Mouse (Mus musculus): ENCODE results near the gene Nr4a2. TPM values are rescaled to one million over a fixed set of nuclear protein-coding genes. Genes with fewer than 3 reads are reported as not detected.
A peak's percentile ranks its signal among the peaks of the same experiment; 100 is the strongest.

The Nr4a2 gene
- total RNA-seq (2021), result 1 to 10 TPM in 1 of 2 experiments, under 1 TPM in 1; 0.94 to 3.4 TPM
- long read RNA-seq, experiment 1, partial matches to known transcripts, result 0 of 4 reads
- long read RNA-seq, experiment 1, other reads (novel, unspliced or antisense), result 1 of 4 reads
- long read RNA-seq, experiment 2, partial matches to known transcripts, result 0 of 2 reads
- long read RNA-seq, experiment 2, other reads (novel, unspliced or antisense), result 1 of 2 reads

DNA sequence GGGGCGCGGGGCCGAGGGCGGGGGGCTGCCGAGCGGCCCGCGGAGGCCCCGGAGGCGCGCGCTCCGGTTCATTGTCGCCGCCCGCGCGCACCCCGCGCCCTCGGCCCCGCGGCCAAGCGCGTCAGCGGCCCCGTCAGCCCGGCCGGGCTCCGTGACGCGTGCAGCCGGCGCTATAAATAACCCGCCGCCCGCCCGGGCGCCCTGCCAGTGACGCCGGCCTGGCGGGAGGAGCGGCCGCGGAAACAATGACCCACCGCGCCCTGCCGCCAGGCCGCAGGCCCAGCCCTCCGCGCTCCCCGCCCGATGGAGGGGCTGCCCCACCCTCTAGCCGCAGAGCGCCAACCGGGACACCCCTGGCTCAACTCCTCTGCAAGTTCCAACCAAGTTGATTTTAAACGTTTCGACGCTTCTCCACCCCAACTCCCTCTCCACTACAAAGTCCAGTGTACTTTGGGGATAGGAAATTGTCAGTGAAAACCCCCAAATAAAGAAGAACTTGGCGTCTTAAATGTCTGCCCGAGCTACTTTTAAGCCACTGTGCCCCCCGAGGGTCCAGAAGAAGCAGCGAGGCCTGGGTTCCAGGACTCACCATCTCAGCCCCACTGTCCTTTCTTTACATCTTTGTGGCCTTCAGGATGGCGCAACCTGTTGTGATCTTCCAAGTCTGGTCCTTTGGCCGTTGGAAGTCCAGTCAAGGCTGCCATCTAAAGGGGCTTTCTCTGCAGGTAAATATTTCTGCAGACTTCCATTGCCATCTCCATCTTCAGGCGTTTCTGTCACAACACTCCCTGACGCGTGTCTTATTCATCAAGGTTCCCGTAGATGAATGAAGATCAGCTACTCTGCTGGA lies at the start of gene Nr4a2:
Gene Nr4a2, minus strand, starts transcription at position 13 of the 850 bp plus-strand sequence.
- peak; percentile 95 for DNase-seq
- intact Hi-C loops (cut with DNase I), result loop anchor here (10.0 kb wide), 1 partner anchor 111 kb away; the partner anchor contains the start of gene Gpd2
- Histone ChIP-seq H3K27ac (peak within 1 kb of the TSS; percentile 98), H3K4me3 (peak within 1 kb of the TSS; percentile 98)
- TF ChIP-seq CTCF (IDR thresholded peaks at IDR 0.05), result no peak

- intact Hi-C loops (cut with DNase I), result no loop called here
- DNase-seq, result no peak
- Histone ChIP-seq H3K4me3 (no peak overlapping the region), H3K27ac (no peak overlapping the region)
- TF ChIP-seq CTCF (IDR thresholded peaks at IDR 0.05), result no peak
Observed at GRCm38 (mm10) chr2:57165416-57165815, 41.6 kb upstream of the Nr4a2 start.

DNA sequence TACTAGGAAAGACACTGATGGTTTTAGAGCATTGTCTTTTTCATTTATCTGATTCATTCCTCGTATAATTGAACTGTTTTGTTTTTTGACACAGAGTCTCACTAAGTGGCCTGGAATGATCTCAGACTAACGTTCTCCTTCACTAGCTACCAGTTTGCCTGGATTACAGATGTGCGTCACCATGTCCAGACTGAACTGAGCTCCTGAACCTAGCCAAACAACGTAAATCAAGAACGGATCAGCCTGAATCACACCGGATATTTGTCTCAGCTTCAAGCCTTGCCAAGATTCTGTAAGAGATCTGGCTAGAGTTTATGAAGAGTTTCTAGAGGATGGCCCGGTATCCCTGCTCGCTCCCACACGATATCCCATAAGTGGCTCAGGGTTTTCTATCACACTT lies 33.0 kb upstream of the Nr4a2 start:
- intact Hi-C loops (cut with DNase I), result no loop called here
- Histone ChIP-seq H3K4me3 (no peak overlapping the region), H3K27ac (no peak overlapping the region)
- no peak for TF ChIP-seq CTCF (IDR thresholded peaks at IDR 0.05)
- no peak for DNase-seq

GRCm38 (mm10) chr2:57149796-57150195 lies 26.0 kb upstream of the Nr4a2 start:
- TF ChIP-seq CTCF (IDR thresholded peaks at IDR 0.05), result no peak
- intact Hi-C loops (cut with DNase I), result no loop called here
- H3K4me3 ChIP-seq, result no peak overlapping the region
- no peak overlapping the region for H3K27ac ChIP-seq
- no peak for DNase-seq

GRCm38 (mm10) chr2:57148231-57148630 lies 24.4 kb upstream of the Nr4a2 start:
- Histone ChIP-seq H3K4me3 (no peak overlapping the region), H3K27ac (no peak overlapping the region)
- intact Hi-C loops (cut with DNase I), result no loop called here
- DNase-seq, result no peak
- no peak for TF ChIP-seq CTCF (IDR thresholded peaks at IDR 0.05)

GRCm38 (mm10) chr2:57145646-57146421 lies 22.0 kb upstream of the Nr4a2 start:
- TF ChIP-seq CTCF (IDR thresholded peaks at IDR 0.05), result no peak
- no peak for DNase-seq
- intact Hi-C loops (cut with DNase I), result no loop called here
- H3K27ac ChIP-seq, result no peak overlapping the region
- no peak overlapping the region for H3K4me3 ChIP-seq

- Histone ChIP-seq H3K27ac (no peak overlapping the region), H3K4me3 (no peak overlapping the region)
- intact Hi-C loops (cut with DNase I), result no loop called here
- no peak for TF ChIP-seq CTCF (IDR thresholded peaks at IDR 0.05)
- DNase-seq, result no peak
Observed at GRCm38 (mm10) chr2:57138594-57138993, 14.8 kb upstream of the Nr4a2 start.

- H3K4me3 ChIP-seq, result no peak overlapping the region
- no peak for TF ChIP-seq CTCF (IDR thresholded peaks at IDR 0.05)
- no peak for DNase-seq
- no peak overlapping the region for H3K27ac ChIP-seq
- intact Hi-C loops (cut with DNase I), result loop anchor here (10.0 kb wide), 1 partner anchor 107 kb away; the partner anchor contains the start of gene Gpd2
Observed at GRCm38 (mm10) chr2:57127461-57127860, 3.7 kb upstream of the Nr4a2 start.

DNA sequence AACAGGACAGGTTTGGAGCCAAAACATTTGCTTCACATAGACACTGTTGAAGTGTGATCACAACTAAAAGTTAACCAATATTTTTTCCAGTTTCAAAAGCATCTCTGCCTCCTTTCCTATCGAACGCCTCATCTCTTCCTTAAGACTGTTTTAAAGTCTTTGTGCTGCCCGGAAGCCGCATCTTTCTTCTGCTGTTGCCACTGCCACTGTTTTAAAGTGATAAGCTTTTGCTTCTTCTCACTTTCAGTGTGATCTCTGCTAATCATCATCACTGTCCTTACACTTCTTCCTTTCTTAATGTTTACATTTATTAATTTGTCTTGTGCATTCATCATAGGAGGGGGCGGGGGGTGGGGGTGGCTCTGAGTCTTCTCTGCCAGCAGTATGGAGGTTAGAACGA lies 2.1 kb upstream of the Nr4a2 start:
- H3K27ac ChIP-seq, result no peak overlapping the region
- no peak for DNase-seq
- TF ChIP-seq CTCF (IDR thresholded peaks at IDR 0.05), result no peak
- intact Hi-C loops (cut with DNase I), result loop anchor here (10.0 kb wide), 1 partner anchor 109 kb away; the partner anchor contains the start of gene Gpd2
- H3K4me3 ChIP-seq, result no peak overlapping the region

- peak overlapping the region; percentile 98 for H3K27ac ChIP-seq
- peak overlapping the region; percentile 98 for H3K4me3 ChIP-seq
- no peak for TF ChIP-seq CTCF (IDR thresholded peaks at IDR 0.05)
- intact Hi-C loops (cut with DNase I), result loop anchor here (10.0 kb wide), 1 partner anchor 112 kb away; the partner anchor contains the start of gene Gpd2
- DNase-seq, result peak; percentile 72
Observed at GRCm38 (mm10) chr2:57122986-57123980, 520 bp downstream of the Nr4a2 start.

DNA sequence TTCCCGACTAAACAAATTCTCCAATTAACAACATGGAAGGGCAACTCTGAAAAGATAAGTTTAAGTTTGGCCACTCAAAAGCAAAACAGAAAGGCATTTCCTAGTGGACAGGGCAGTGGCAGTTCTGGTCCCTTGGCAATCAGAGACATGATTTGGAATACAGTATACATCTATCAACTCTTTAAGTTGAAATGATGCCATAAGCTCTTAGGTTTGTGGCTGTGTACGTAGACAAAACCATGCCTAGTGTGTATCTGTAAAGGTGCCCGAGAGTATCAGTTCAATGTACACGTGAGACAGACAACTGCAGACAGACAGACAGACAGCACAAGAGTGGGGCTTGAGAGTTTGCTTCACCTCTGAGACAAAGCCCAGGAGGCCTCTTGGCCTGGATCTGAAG lies 2.7 kb downstream of the Nr4a2 start:
- Histone ChIP-seq H3K27ac (no peak overlapping the region), H3K4me3 (no peak overlapping the region)
- intact Hi-C loops (cut with DNase I), result loop anchor here (10.0 kb wide), 1 partner anchor 114 kb away; the partner anchor contains the start of gene Gpd2
- DNase-seq, result no peak
- no peak for TF ChIP-seq CTCF (IDR thresholded peaks at IDR 0.05)
